Mouse (Mus musculus) ovary, postnatal 36 days (tissue): ENCODE results near the gene Vmn2r35.
"Not testable (repeated sequence)": the region's sequence is repeated elsewhere in the genome, so short reads cannot be mapped to it uniquely, and the experiment has no call there.

ENCODE experiments used
- DNase-seq: peaks from one replicate; pipeline ENCODE4 v3.0.0; 2022; ENCODE audit warnings: low spot score, mixed read lengths

The Vmn2r35 gene

DNA sequence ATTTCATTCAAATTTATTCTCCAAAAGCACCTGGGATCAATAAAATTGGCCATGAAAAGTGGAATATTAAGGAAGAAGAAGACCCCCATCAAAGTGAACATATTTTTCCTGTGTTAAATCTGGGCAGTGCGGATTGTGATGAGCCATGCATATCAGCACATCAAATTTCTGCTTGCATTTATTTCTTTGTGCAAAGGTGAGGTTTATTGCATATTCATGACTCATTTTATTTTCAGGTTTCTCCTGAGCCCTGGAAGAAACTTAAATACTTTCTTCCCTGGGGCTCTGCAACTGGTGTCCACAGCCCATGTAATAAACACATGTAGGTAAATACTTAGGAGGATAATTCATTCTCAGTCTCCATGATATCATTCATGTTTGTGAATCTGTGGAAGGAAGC lies at the start of gene Vmn2r35:
Gene Vmn2r35 (minus strand): TSS at position 101 of the 400 bp plus-strand sequence.
- not testable (repeated sequence) for DNase-seq

DNA sequence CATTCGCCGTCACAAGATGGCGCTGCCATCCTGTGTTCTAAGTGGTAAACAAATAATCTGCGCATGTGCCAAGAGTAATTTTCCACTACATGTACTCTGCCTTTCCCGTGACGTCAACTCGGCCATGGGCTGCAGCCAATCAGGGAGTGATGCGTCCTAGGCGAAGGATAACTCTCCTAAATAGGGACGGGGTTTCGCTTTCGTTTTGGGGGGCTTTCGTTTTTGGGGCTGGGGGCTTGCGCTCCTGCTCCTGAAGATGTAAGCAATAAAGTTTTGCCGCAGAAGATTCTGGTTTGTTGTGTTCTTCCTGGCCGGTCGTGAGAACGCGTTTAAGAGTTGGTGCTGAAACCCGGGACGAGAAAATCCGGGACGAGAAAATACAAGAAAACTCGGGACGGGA lies 25.5 kb downstream of the Vmn2r35 start:
- not testable (repeated sequence) for DNase-seq
